14 mouse cellular contexts compared by ENCODE assay signal in the genomic region with DNA sequence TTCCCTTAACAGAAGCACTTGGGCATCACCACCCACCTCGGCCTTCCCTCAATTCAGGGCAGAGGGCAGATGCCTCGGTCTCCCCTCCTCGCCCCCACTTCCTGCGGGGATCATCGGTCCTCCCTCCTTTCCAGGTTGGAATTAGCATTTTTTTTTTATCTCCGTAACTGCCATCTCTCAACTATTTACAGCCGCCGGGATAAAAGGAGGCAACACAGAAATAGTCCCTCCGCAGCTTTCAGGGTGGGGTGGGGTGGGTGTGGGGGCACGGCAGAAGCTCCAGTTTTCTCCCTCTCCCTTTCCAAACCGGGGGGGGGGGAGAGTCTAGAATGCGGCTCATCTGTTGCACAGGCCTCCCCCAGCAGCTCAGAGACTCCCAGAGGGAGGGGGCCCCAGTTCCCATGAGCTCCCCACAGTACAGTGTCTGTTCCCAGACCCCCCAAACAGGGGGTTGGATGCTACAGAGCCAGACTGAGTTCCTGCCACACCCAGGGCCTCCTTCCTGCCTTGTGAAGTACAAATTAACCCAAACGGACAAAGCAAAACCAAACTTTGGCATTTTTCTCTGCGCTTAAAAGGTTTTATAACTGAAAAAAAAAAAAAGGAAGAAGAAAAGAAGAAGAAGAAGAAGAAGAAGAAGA. TPM values are rescaled to one million over a fixed set of nuclear protein-coding genes. Genes with fewer than 3 reads are reported as not detected.
DNase-seq lines count a peak whose midpoint lies in the region; ATAC-seq and TF ChIP-seq lines count a peak whose summit lies in the region.
"Had no signal": no experiment of that assay in that cellular context is flagged by ENCODE, and none has a peak within 500 bp of the region (broad histone marks: within the 10 kb centered on the region; RNA-seq: fewer than 3 reads in every experiment).

No protein-coding gene starts in this region.

- no peak for TF ChIP-seq EP300 in ES-Bruce4 (IDR thresholded peaks at IDR 0.05; ENCODE audit: insufficient read depth, low read depth, low read length)

- no peak overlapping the region for H3K9ac ChIP-seq in intestine, embryonic 15.5 days
- H3K9ac ChIP-seq in intestine, embryonic 16.5 days (ENCODE audit: low read depth, low read length): no peak overlapping the region
- H3K9ac ChIP-seq in ES-Bruce4 (ENCODE audit: low read depth, poor library complexity, severe bottlenecking): peak overlapping the region; percentile 4
- peak overlapping the region; percentile 13; the same call in 1 of the 2 replicates for H3K9ac ChIP-seq in liver, embryonic 15.5 days
- H3K9ac ChIP-seq: neural tube, embryonic 13.5 days had no signal

- H3K27me3 ChIP-seq in erythroblast, embryonic 14.5 days (ENCODE audit: control insufficient read depth): peaks cover 12% of the 10 kb centered on the region
- no peaks in the 10 kb centered on the region for H3K27me3 ChIP-seq in intestine, embryonic 15.5 days (replicated peaks)
- no peaks in the 10 kb centered on the region for H3K27me3 ChIP-seq in intestine, embryonic 16.5 days (replicated peaks; ENCODE audit: control insufficient read depth, insufficient read depth, low read length)
- 0 out of 2 replicates have a peak, but pooled peaks cover 2% of the 10 kb centered on the region for H3K27me3 ChIP-seq in ES-Bruce4 (ENCODE audit: control insufficient read depth, insufficient read depth, low read length, poor library complexity, severe bottlenecking)
- H3K27me3 ChIP-seq in liver, embryonic 15.5 days: no peaks in the 10 kb centered on the region
- H3K27me3 ChIP-seq: neural tube, embryonic 13.5 days had no signal

- H3K9me3 ChIP-seq in erythroblast, embryonic 14.5 days (ENCODE audit: control insufficient read depth, low read length): peaks cover 2% of the 10 kb centered on the region; the same call in 1 of the 2 replicates
- no peaks in the 10 kb centered on the region for H3K9me3 ChIP-seq in intestine, embryonic 15.5 days
- no peaks in the 10 kb centered on the region for H3K9me3 ChIP-seq in intestine, embryonic 16.5 days (ENCODE audit: control insufficient read depth, low read length)
- no peaks in the 10 kb centered on the region for H3K9me3 ChIP-seq in ES-Bruce4 (replicated peaks; ENCODE audit: control insufficient read depth, insufficient read depth, low read length, poor library complexity, severe bottlenecking)
- H3K9me3 ChIP-seq in liver, embryonic 15.5 days (replicated peaks): no peaks in the 10 kb centered on the region
- H3K9me3 ChIP-seq: neural tube, embryonic 13.5 days had no signal

- DNase-seq in embryo, embryonic 10.5 days (ENCODE audit: low spot score): no peak
- DNase-seq in urinary bladder, adult 18-20 months (ENCODE audit: low spot score in 2 of 2): no peak
- DNase-seq: gastrocnemius, postnatal 14 days; kidney, adult 9 months; thymus, adult 2 months had no signal

- TF ChIP-seq CTCF in ES-Bruce4 (IDR thresholded peaks at IDR 0.05; ENCODE audit: low read depth, low read length): no peak

- 69% methylated on average over 14 of the region's 14 CpGs for WGBS in intestine, embryonic 15.5 days
- 76% methylated on average over 12 of the region's 14 CpGs for WGBS in intestine, embryonic 16.5 days
- 63% methylated on average over 14 of the region's 14 CpGs for WGBS in liver, embryonic 15.5 days (ENCODE audit: insufficient replicate concordance)

- peak overlapping the region; percentile 61 for H3K4me3 ChIP-seq in erythroblast, embryonic 14.5 days (replicated peaks)
- no peak overlapping the region for H3K4me3 ChIP-seq in intestine, embryonic 15.5 days (replicated peaks)
- H3K4me3 ChIP-seq in intestine, embryonic 16.5 days (ENCODE audit: low read length): no peak overlapping the region
- H3K4me3 ChIP-seq in ES-Bruce4 (ENCODE audit: low read depth, low read length): peak overlapping the region; percentile 66
- H3K4me3 ChIP-seq in liver, embryonic 15.5 days (replicated peaks): peak overlapping the region; percentile 41
- H3K4me3 ChIP-seq: neural tube, embryonic 13.5 days had no signal

- H3K4me2 ChIP-seq in intestine, embryonic 15.5 days (replicated peaks): no peak overlapping the region
- H3K4me2 ChIP-seq in intestine, embryonic 16.5 days (ENCODE audit: low read depth, low read length): no peak overlapping the region
- peak overlapping the region; percentile 60 for H3K4me2 ChIP-seq in liver, embryonic 15.5 days
- H3K4me2 ChIP-seq: neural tube, embryonic 13.5 days had no signal

- no peak for ATAC-seq in erythroblast, adult 5-6 weeks (replicated peaks; ENCODE audit: low FRiP score, poor library complexity, severe bottlenecking)
- no peak for ATAC-seq in intestine, embryonic 15.5 days
- ATAC-seq in intestine, embryonic 16.5 days: no peak
- no peak for ATAC-seq in liver, embryonic 15.5 days (ENCODE audit: insufficient read depth)
- ATAC-seq: forebrain, embryonic 16.5 days; hindbrain, postnatal 0 days had no signal

- peaks cover 73% of the 10 kb centered on the region for H3K4me1 ChIP-seq in erythroblast, embryonic 14.5 days (ENCODE audit: control insufficient read depth)
- peaks cover 17% of the 10 kb centered on the region for H3K4me1 ChIP-seq in intestine, embryonic 15.5 days (replicated peaks)
- peaks cover 10% of the 10 kb centered on the region for H3K4me1 ChIP-seq in intestine, embryonic 16.5 days (ENCODE audit: control insufficient read depth, insufficient read depth, low read length)
- H3K4me1 ChIP-seq in ES-Bruce4 (ENCODE audit: control insufficient read depth, insufficient read depth, low read length): peaks cover 1% of the 10 kb centered on the region
- H3K4me1 ChIP-seq in liver, embryonic 15.5 days (replicated peaks): peaks cover 74% of the 10 kb centered on the region

- no peak for TF ChIP-seq POLR2A in ES-Bruce4 (IDR thresholded peaks at IDR 0.05; ENCODE audit: insufficient read depth, low read length)

- peaks cover 13% of the 10 kb centered on the region for H3K36me3 ChIP-seq in erythroblast, embryonic 14.5 days (ENCODE audit: control insufficient read depth)
- no peaks in the 10 kb centered on the region for H3K36me3 ChIP-seq in intestine, embryonic 15.5 days
- no peaks in the 10 kb centered on the region for H3K36me3 ChIP-seq in intestine, embryonic 16.5 days (ENCODE audit: control insufficient read depth, insufficient read depth, low read length)
- no peaks in the 10 kb centered on the region for H3K36me3 ChIP-seq in ES-Bruce4 (ENCODE audit: control insufficient read depth, insufficient read depth, low read length, poor library complexity, severe bottlenecking)
- peaks cover 16% of the 10 kb centered on the region; the same call in 1 of the 2 replicates for H3K36me3 ChIP-seq in liver, embryonic 15.5 days (replicated peaks)

- 0 out of 2 replicates have a peak overlapping the region, but pooled peaks have one; percentile 17 for H3K27ac ChIP-seq in intestine, embryonic 15.5 days
- H3K27ac ChIP-seq in intestine, embryonic 16.5 days (ENCODE audit: low read length): no peak overlapping the region
- no peak overlapping the region for H3K27ac ChIP-seq in ES-Bruce4 (ENCODE audit: insufficient read depth, low read length)
- H3K27ac ChIP-seq in liver, embryonic 15.5 days (replicated peaks): peak overlapping the region; percentile 71
- H3K27ac ChIP-seq: hindbrain, postnatal 0 days; neural tube, embryonic 13.5 days had no signal

RNA-seq across cellular contexts. Expression of a gene that starts 3.4 kb away (rescaled TPM):
- 2.1 and 2.4 TPM in 2 replicates for polyA plus RNA-seq in erythroblast, embryonic 14.5 days (2012)
- total RNA-seq in erythroblast, adult 5-6 weeks (2015; ENCODE audit: low replicate concordance): 10.9 and 24.0 TPM in 2 replicates
- total RNA-seq in erythroblast, adult 5-6 weeks (2017; ENCODE audit: low replicate concordance): 12.8 and 21.6 TPM in 2 replicates
- 20.5 and 23.8 TPM in 2 replicates for polyA plus RNA-seq in intestine, embryonic 15.5 days (2015; fragmentation: Nextera tagmentation; extraction: Ambion mirVana)
- 15.0 and 17.1 TPM in 2 replicates for polyA plus RNA-seq in intestine, embryonic 16.5 days (2015; fragmentation: Nextera tagmentation; extraction: Ambion mirVana)
- polyA plus RNA-seq in ES-Bruce4 (2011; ENCODE audit: insufficient read depth, insufficient read length, low read depth, missing spikeins): 24.4 and 26.2 TPM in 2 replicates
- polyA plus RNA-seq in liver, embryonic 15.5 days (2015; fragmentation: Nextera tagmentation; extraction: Ambion mirVana): 8.9 and 11.4 TPM in 2 replicates

RNA-seq across cellular contexts. Expression of a gene that starts 45.4 kb away (rescaled TPM):
- polyA plus RNA-seq in erythroblast, embryonic 14.5 days (2012): 22.5 and 37.0 TPM in 2 replicates
- total RNA-seq in erythroblast, adult 5-6 weeks (2015; ENCODE audit: low replicate concordance): 76.7 and 89.7 TPM in 2 replicates
- 116 and 153 TPM in 2 replicates for total RNA-seq in erythroblast, adult 5-6 weeks (2017; ENCODE audit: low replicate concordance)
- 362 and 376 TPM in 2 replicates for polyA plus RNA-seq in intestine, embryonic 15.5 days (2015; fragmentation: Nextera tagmentation; extraction: Ambion mirVana)
- 322 and 351 TPM in 2 replicates for polyA plus RNA-seq in intestine, embryonic 16.5 days (2015; fragmentation: Nextera tagmentation; extraction: Ambion mirVana)
- polyA plus RNA-seq in ES-Bruce4 (2011; ENCODE audit: insufficient read depth, insufficient read length, low read depth, missing spikeins): 344 and 397 TPM in 2 replicates
- 220 and 221 TPM in 2 replicates for polyA plus RNA-seq in liver, embryonic 15.5 days (2015; fragmentation: Nextera tagmentation; extraction: Ambion mirVana)

Comparison
In these comparisons a context has a peak if more than half of its experiments do, and no peak if none do; other contexts are left out.
1. H3K27ac ChIP-seq: peak in intestine, embryonic 15.5 days (single experiment) and liver, embryonic 15.5 days (single experiment); none in intestine, embryonic 16.5 days (single experiment) and ES-Bruce4 (single experiment).
2. H3K4me3 ChIP-seq: peak in erythroblast, embryonic 14.5 days (single experiment), ES-Bruce4 (single experiment) and liver, embryonic 15.5 days (single experiment); none in intestine, embryonic 15.5 days (single experiment) and intestine, embryonic 16.5 days (single experiment).
3. H3K9ac ChIP-seq: peak in ES-Bruce4 (single experiment) and liver, embryonic 15.5 days (single experiment); none in intestine, embryonic 15.5 days (single experiment) and intestine, embryonic 16.5 days (single experiment).